Mouse (Mus musculus) small intestine, adult 2 months (tissue): ENCODE measurements around the gene Ptpn14.

ENCODE experiments used
- CTCF ChIP-seq: fragments of 200-500 bp; IDR thresholded peaks from 2 replicates; pipeline ENCODE4 v1.5.1; 2012; ENCODE audit warnings: low read depth, mild to moderate bottlenecking, control low read depth, inconsistent platforms, low read length, moderate library complexity, mixed read lengths; ENCODE audit not compliant: insufficient replicate concordance, insufficient read length; ENCODE audit errors: extremely low read depth
- POLR2A ChIP-seq: fragments of 200-500 bp; IDR thresholded peaks from 2 replicates; pipeline ENCODE4 v1.6.1; 2012; ENCODE audit warnings: low read depth, mild to moderate bottlenecking, control low read depth, inconsistent platforms, low read length, moderate library complexity

GRCm38 (mm10) chr1:189817810-189818209 lies 89.7 kb downstream of the Ptpn14 start:
- TF ChIP-seq CTCF (no peak), POLR2A (no peak)
